Mouse (Mus musculus) G1E (cell line): ENCODE data around the gene Arhgap35.

Experiments
- CTCF ChIP-seq: IDR thresholded peaks from 2 replicates; pipeline ENCODE4 v1.5.1; 2012; ENCODE audit warnings: low read depth, low read length, inconsistent platforms, mixed read lengths
- GATA1 ChIP-seq: IDR thresholded peaks from 2 replicates; pipeline ENCODE4 v1.6.1; 2012; ENCODE audit warnings: borderline replicate concordance, low read length, inconsistent platforms, mixed read lengths
- GATA2 ChIP-seq: IDR thresholded peaks from 2 replicates; pipeline ENCODE4 v1.6.1; 2012; ENCODE audit warnings: low read depth, low read length, inconsistent platforms, borderline replicate concordance
- TAL1 ChIP-seq: conservative IDR thresholded peaks from 2 replicates; pipeline ENCODE4 v1.6.1; 2012; ENCODE audit warnings: low read depth, low read length, inconsistent platforms, mixed read lengths

GRCm38 (mm10) chr7:16582299-16582698, 32.5 kb downstream of the Arhgap35 start:
- TF ChIP-seq CTCF, result no peak
- TF ChIP-seq TAL1, result no peak
- no peak for TF ChIP-seq GATA2
- TF ChIP-seq GATA1, result no peak
